Mouse (Mus musculus) CH12F3 (cell line): Measurements from ENCODE around the gene 0610030E20Rik.

ENCODE experiments used
- in situ Hi-C: fragments of 300-500 bp; cut with MboI; formaldehyde crosslinking; loops from 2 replicates; pipeline ENCODE4 v1.14.3; 2020; ENCODE audit warnings: low sequenced_read_pairs

Gene 0610030E20Rik

GRCm38 (mm10) chr6:72389941-72390771, 43.0 kb downstream of the 0610030E20Rik start, which contains the start of gene Vamp8:
Gene Vamp8, minus strand, starts transcription at chr6:72390703.
- in situ Hi-C loops = no loop called here

GRCm38 (mm10) chr6:72390795-72391521, 43.8 kb downstream of the 0610030E20Rik start:
- in situ Hi-C loops = no loop called here

GRCm38 (mm10) chr6:72392341-72392740, 45.2 kb downstream of the 0610030E20Rik start:
- in situ Hi-C loops = no loop called here

GRCm38 (mm10) chr6:72396837-72397251, 49.7 kb downstream of the 0610030E20Rik start:
- in situ Hi-C loops = no loop called here

GRCm38 (mm10) chr6:72399967-72400366, 52.9 kb downstream of the 0610030E20Rik start:
- in situ Hi-C loops = no loop called here

- in situ Hi-C loops = no loop called here
Observed at GRCm38 (mm10) chr6:72401875-72402274, 54.8 kb downstream of the 0610030E20Rik start.
